Comparison of ENCODE assay signal across 8 mouse cellular contexts in the genomic region with DNA sequence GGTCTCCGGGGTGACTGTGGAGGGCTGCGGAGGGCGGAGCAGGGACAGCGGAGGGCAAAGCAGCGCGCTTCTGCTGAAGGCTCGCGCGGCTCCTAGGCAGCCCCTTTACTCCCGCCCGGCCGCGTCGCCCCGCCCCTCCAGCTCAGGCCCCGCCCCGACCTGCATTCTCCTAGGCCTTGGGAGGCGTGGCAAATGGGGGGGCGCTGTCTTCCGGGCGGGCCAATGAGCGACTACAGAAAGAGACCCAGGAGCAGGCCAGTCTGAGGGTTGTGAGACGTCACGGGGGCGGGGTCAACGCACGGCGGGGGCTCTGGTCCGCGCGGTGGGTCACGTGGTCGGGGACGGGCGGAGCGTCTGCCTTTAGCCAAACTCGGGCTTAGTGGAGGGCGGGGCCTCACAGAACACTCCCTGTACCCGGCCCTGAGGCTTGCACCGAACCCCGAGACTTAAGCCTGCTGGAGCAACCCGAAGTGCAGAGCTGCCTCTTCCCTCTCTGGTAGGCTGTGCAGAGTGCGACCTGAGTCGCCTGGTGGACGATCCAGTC. TPM values are rescaled to one million over a fixed set of nuclear protein-coding genes. Genes with fewer than 3 reads are reported as not detected.
DNase-seq lines count a peak whose midpoint lies in the region; ATAC-seq lines count a peak whose summit lies in the region.

A gene (minus strand): TSS at position 276 of the 544 bp plus-strand sequence.

- peak within 1 kb of the TSS; percentile 53 for H3K4me2 ChIP-seq in intestine, embryonic 14.5 days (ENCODE audit: low read length)

- WGBS in intestine, embryonic 14.5 days, result 13% methylated on average over 35 of the region's 45 CpGs

- intact Hi-C loops in left cerebral cortex, postnatal 14 days (cut with DNase I), result no loop called here

- no peaks in the 10 kb centered on the region for H3K27me3 ChIP-seq in intestine, embryonic 14.5 days (replicated peaks; ENCODE audit: control insufficient read depth, insufficient read depth, low read length)

- no peaks in the 10 kb centered on the region for H3K36me3 ChIP-seq in intestine, embryonic 14.5 days (ENCODE audit: control insufficient read depth, insufficient read depth, low read length)

- DNase-seq in adrenal gland, adult 18-20 months (ENCODE audit: low spot score in 2 of 2), result peak; percentile 88 to 89
- peak; percentile 92 for DNase-seq in embryo, embryonic 11 days
- DNase-seq in gastrocnemius, postnatal 25 days, result peak; percentile 96
- peak; percentile 94 for DNase-seq in intestine, embryonic 14.5 days (ENCODE audit: low spot score)
- peak; percentile 96 for DNase-seq in left cerebral cortex, postnatal 14 days (ENCODE audit: low spot score in 2 of 2)
- DNase-seq in mesoderm, embryonic 11.5 days (ENCODE audit: low read depth, low spot score), result peak; percentile 94
- DNase-seq in right cerebral cortex, postnatal 36 days (ENCODE audit: low spot score in 2 of 2), result peak; percentile 95 to 96
- peak; percentile 93 for DNase-seq in yolk sac, embryonic 10.5 days (ENCODE audit: low spot score)

- H3K27ac ChIP-seq in intestine, embryonic 14.5 days (ENCODE audit: low read depth), result peak within 1 kb of the TSS; percentile 82

- H3K9ac ChIP-seq in intestine, embryonic 14.5 days (ENCODE audit: low read length), result peak within 1 kb of the TSS; percentile 56

- H3K4me3 ChIP-seq in intestine, embryonic 14.5 days (ENCODE audit: low read depth, low read length), result peak within 1 kb of the TSS; percentile 49

- no peaks in the 10 kb centered on the region for H3K9me3 ChIP-seq in intestine, embryonic 14.5 days (ENCODE audit: control insufficient read depth, low read length)

- peak; percentile 99 for ATAC-seq in intestine, embryonic 14.5 days (replicated peaks; ENCODE audit: low FRiP score, low TSS enrichment, low read depth)

- no peaks in the 10 kb centered on the region for H3K4me1 ChIP-seq in intestine, embryonic 14.5 days (replicated peaks; ENCODE audit: control insufficient read depth, insufficient read depth, low read length)

RNA-seq across cellular contexts. Expression of the gene that starts here (rescaled TPM):
- total RNA-seq in adrenal gland, adult 18-20 months (2021), result 10 to 100 TPM; 31.0 to 55.2 TPM
- 1 to 10 TPM; 1.3 to 3.6 TPM for total RNA-seq in gastrocnemius, postnatal 25 days (2021)
- polyA plus RNA-seq in intestine, embryonic 14.5 days (2014; fragmentation: Nextera tagmentation; extraction: Ambion mirVana), result 8.8 and 9.2 TPM in 2 replicates
- 10 to 100 TPM; 22.7 to 29.2 TPM for total RNA-seq in left cerebral cortex, postnatal 14 days (2021)

Comparison
In these comparisons a context has a peak if more than half of its experiments do, and no peak if none do; other contexts are left out.
1. Peak in every context shown above with its lines: DNase-seq, ATAC-seq, H3K4me3 ChIP-seq and H3K27ac ChIP-seq.
2. RNA of the gene that starts here (total RNA-seq): 31.0 to 55.2 TPM in adrenal gland, adult 18-20 months and 22.7 to 29.2 TPM in left cerebral cortex, postnatal 14 days; 1.3 to 3.6 TPM in gastrocnemius, postnatal 25 days; every median in the first group is over 4 times any median in the second.